Mouse (Mus musculus) ovary, adult 18-20 months (tissue): ENCODE measurements around the gene AK157302.
A peak's percentile ranks its signal among the peaks of the same experiment; 100 is the strongest.
"Not testable (repeated sequence)": the region's sequence is repeated elsewhere in the genome, so short reads cannot be mapped to it uniquely, and the experiment has no call there.

ENCODE experiments used
- DNase-seq: peaks from one replicate; pipeline ENCODE4 v3.0.0; 2022; ENCODE audit warnings: low spot score, mixed read lengths

Gene AK157302

GRCm38 (mm10) chr13:21495080-21495479, at the start of gene AK157302:
Gene AK157302, plus strand, starts transcription at chr13:21495223.
- no peak for DNase-seq

GRCm38 (mm10) chr13:21446796-21447195, 48.2 kb upstream of the AK157302 start:
- DNase-seq, result no peak

GRCm38 (mm10) chr13:21447856-21448614, 47.0 kb upstream of the AK157302 start:
- no peak for DNase-seq

- no peak for DNase-seq
These were observed 42.0 kb upstream of the AK157302 start for GRCm38 (mm10) chr13:21453042-21453441.

- DNase-seq, result peak; percentile 63
These were observed 41.6 kb upstream of the AK157302 start, which contains the start of gene Zscan26 for GRCm38 (mm10) chr13:21453449-21453848. Gene Zscan26, minus strand, starts transcription at chr13:21453730.

- DNase-seq, result no peak
These were observed 40.9 kb upstream of the AK157302 start for GRCm38 (mm10) chr13:21454133-21454532.

- DNase-seq, result no peak
These were observed 38.7 kb upstream of the AK157302 start for GRCm38 (mm10) chr13:21456347-21456746.

- not testable (repeated sequence) for DNase-seq
These were observed 32.5 kb upstream of the AK157302 start for GRCm38 (mm10) chr13:21462516-21462915.

GRCm38 (mm10) chr13:21467336-21467735, 27.7 kb upstream of the AK157302 start:
- no peak for DNase-seq

- DNase-seq, result peak; percentile 77
These were observed 26.7 kb upstream of the AK157302 start, which contains the start of gene Nkapl for GRCm38 (mm10) chr13:21468061-21469019. Gene Nkapl, minus strand, starts transcription at chr13:21468509.

- no peak for DNase-seq
These were observed 25.9 kb upstream of the AK157302 start for GRCm38 (mm10) chr13:21469097-21469496.

- DNase-seq, result no peak
These were observed 22.6 kb upstream of the AK157302 start for GRCm38 (mm10) chr13:21472427-21472826.

GRCm38 (mm10) chr13:21478759-21479670, 16.0 kb upstream of the AK157302 start, which contains the start of the genes Zkscan4 and Gm10065:
Gene Zkscan4, plus strand, starts transcription at chr13:21478907.
Gene Gm10065, minus strand, starts transcription at chr13:21479441.
- DNase-seq, result peak; percentile 40

- DNase-seq, result no peak
These were observed 8.1 kb upstream of the AK157302 start for GRCm38 (mm10) chr13:21486881-21487280.

- no peak for DNase-seq
These were observed 2.2 kb upstream of the AK157302 start for GRCm38 (mm10) chr13:21492847-21493246.

GRCm38 (mm10) chr13:21501182-21501581, 6.2 kb downstream of the AK157302 start, which contains the start of gene Gm11273:
Gene Gm11273, minus strand, starts transcription at chr13:21501418.
- not testable (repeated sequence) for DNase-seq

GRCm38 (mm10) chr13:21502296-21502695, 7.3 kb downstream of the AK157302 start:
- no peak for DNase-seq

GRCm38 (mm10) chr13:21506221-21506649, 11.2 kb downstream of the AK157302 start:
- peak; percentile 71 for DNase-seq

GRCm38 (mm10) chr13:21530136-21530535, 35.1 kb downstream of the AK157302 start:
- no peak for DNase-seq

GRCm38 (mm10) chr13:21530781-21531201, 35.8 kb downstream of the AK157302 start, which contains the start of gene Zkscan8:
Gene Zkscan8, minus strand, starts transcription at chr13:21531120.
- peak; percentile 78 for DNase-seq

- DNase-seq, result no peak
These were observed 47.7 kb downstream of the AK157302 start, which contains the start of gene Olfr1366 for GRCm38 (mm10) chr13:21542708-21543107. Gene Olfr1366, minus strand, starts transcription at chr13:21542808.
